Mouse (Mus musculus): ENCODE results near the gene Card14.
"Not testable (repeated sequence)": the region's sequence is repeated elsewhere in the genome, so short reads cannot be mapped to it uniquely, and the experiment has no call there.

The Card14 gene

DNA sequence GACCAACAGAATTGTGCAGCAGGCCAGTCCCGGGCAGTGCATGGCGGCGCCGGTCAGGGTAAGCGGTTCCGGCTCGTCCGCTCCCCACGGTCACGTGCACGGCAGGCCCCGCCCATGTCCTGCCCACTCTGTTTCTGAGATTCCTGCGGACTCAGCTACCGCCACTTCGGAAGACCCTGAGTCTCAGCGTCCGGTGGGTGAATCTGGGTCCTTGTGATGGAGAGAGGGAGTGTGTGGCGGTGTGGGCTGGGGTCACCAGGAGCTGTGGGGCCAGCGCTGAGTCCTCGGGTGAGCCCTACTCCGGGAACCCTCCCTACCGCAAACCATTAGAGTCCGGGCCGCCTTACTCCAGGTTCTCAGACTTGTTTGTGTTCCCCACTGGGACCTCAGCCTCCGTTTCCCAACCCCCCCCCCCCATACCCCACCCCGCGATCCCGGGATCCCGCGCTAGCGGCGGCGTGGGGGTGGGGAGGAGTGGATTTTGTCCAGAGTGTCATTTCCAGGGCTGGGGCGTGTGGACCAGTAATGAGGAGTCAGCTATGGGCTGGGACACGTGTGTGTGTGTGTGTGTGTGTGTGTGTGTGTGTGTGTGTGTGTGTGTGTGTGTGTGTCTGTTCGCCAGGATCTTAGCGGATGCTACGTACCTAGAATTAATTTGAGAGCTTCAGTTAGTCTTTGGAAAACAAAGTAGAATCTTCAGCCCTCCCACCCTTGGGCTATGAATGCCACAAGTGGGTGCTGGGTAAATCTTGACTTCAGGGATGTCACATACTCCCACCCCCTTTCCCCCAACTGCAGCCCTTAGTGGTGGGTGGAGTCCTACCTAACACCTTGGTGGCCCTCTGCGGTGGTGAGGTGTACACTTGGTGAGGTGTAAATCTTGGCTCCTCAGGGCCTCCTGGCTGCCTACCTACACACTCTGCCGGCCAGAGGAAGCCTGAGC is 48.1 kb downstream of the Card14 start, which contains the start of the genes Sgsh and Slc26a11:
TSS of gene Sgsh (minus strand) at position 94 of the 943 bp plus-strand sequence.
TSS of gene Slc26a11 (plus strand) at position 115 of the 943 bp plus-strand sequence.
- DNase-seq (ENCODE audit: low spot score), result peak; percentile 63

DNA sequence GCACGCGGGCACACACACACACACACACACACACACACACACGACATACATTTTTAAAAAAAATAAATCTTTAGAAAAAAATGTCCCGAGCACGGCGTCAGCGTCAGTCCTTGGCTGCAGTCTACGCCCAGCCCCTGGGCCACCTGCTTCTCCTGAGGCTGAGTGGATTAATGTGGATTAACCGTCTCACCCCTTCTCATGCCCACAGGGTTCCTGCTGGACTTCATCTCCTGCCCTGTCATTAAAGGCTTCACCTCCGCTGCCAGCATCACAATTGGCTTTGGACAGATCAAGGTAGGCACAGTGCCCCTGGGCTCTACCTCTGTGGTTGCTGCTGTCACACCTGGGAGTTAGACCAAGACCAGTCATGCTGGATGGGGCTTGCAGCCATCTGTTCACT is 51.5 kb downstream of the Card14 start:
- DNase-seq (ENCODE audit: low spot score), result no peak

DNA sequence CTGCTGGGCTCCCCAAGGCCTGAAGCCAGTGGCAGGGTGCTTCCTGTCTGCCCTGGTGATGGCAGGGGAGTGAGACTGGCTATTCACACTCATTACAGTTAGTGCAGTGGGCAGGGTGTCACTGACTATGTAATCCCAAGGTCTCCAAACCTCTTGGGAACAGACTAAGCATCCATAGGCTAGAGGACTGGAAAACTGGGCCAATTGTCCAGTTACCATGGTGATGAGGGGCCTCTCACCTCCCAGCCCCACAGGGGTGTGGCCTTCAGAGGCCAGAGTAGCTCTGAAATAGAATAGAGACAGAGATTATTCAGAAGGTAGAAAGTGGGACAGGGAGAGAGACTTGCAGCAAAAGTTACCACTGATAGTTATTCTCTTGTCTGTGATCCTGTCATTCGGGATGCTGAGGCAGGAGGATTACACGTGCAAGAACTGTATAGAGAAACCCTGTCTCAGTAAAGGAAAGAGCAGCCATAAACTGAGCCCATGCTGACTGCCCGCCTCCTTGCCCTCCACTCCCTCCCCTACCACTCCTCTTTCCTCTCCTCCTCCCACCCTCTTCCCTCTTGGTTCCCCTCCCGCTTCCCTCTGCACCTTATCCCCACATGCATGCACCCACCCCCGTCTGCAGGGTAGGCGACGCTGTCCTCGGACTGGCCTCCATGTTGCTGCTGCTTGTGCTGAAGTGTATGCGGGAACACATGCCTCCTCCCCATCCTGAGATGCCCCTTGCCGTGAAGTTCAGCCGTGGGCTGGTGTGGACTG is 55.4 kb downstream of the Card14 start:
- DNase-seq (ENCODE audit: low spot score), result no peak

DNA sequence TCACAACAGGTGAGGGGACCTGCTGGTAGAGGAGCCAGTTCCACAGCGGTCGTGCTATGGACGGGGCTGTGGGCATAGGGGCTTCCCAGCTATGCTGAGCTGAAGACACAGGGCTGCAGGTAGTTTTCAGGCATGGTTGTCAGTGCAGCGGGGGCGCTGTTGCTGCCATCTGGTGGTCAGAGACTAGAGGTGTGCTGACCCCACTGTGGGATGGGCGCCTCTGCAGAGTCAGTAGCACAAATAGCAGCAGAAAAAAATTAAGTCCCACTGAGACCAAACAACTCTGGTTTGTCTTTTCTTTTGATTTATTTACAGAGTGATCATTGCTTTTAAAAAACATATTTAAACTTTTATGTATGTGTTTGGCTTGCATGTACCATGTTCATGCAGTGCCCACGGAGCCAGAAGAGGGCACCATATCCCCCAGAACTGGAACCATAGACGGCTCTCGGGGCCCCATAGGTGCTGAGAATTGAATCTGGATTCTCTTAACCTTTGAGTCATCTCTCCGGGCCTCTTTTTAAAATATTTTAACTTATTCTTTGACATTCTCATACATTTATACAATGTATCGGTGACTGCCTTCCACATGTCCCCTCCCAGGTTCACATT is 56.1 kb downstream of the Card14 start:
- peak; percentile 40 for DNase-seq (ENCODE audit: low spot score)

DNA sequence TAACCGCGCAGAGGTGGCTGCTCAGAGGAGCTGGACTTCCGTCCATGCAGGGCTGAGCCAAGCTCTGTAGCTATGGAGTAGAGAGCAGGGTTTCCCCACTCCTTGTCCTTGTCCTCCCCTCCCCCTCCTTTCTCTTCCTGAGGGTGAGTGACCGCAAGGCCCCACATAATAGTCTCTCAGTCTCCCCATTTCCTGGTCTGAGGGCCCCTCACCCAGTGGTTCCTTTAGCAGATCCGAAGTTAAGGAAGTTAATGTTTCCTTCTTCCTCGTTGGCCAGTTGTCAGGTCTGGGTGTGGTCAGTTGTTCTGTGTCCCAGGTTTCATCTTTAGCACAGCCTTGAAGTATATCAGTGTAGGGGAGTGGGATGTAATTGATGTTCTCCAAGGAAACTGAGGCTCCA is 67.9 kb downstream of the Card14 start:
- no peak for DNase-seq (ENCODE audit: low spot score)

DNA sequence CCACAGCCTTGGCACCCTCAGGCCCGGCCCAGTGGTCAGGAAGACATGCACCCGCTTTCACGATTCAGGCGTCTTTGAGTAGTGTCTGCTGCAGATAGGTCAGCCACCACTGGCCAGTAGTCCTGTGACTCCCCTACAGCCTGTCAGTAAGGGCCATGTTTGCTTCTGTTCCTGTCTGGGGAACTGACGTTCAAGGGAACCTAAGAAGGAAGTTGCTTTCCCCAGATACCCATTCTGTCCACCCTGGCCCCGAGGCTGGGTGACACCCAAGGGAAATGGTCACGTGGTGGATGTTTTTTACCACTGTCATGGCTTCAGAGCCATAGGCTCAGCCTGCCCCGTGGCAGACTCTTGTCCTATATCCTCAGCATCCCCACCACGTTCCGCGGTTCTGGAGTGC is 69.8 kb downstream of the Card14 start:
- no peak for DNase-seq (ENCODE audit: low spot score)

DNA sequence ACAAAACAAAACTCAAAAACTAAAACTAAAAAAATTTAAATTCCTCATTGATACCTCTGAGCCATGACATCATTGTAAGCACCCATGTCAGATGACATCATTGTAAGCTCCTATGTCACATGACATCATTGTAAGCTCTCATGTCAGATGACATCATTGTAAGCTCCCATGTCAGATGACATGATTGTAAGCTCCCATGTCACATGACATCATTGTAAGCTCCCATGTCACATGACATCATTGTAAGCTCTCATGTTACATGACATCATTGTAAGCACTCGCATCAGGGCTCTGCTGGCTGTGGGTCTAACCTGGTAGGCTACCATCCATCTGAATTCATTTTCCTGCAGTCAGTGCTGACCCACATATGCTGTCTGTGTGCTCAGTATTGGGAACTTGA is 71.0 kb downstream of the Card14 start:
- DNase-seq (ENCODE audit: low spot score), result no peak

DNA sequence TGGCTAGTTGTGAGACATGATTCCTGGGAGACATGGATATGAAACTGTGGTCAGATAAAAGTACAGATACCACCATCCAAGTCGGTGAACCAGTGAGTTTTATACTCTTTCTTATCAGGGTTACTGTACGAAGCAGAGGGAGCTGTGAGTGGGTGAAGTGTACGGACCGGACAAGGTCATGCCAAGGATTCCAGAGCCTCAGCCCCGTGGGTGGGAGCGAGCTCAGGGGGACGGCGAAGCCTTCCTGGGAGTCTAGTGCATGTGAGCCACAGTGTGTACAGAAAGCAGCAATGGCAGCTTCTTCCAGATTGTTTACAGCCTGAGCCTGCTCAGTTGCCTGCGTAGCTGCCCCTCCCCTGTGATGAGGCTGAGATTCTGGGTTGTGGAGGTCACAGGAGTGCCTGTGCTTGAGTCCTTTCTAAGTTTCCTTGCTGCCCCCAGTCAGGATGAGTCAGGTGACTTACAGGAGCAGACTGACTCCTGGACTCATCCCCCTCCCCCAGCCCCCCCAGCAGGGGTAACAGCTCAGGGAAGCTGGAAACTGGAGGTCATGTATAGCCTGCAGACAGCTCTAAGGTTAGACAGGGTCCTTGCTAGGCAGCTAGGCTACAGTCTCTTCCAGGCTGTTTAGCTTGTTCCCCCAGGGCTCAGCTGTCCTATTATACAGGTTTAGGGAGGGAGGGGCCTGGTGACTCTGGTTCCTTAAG is 74.2 kb downstream of the Card14 start:
- no peak for DNase-seq (ENCODE audit: low spot score)

DNA sequence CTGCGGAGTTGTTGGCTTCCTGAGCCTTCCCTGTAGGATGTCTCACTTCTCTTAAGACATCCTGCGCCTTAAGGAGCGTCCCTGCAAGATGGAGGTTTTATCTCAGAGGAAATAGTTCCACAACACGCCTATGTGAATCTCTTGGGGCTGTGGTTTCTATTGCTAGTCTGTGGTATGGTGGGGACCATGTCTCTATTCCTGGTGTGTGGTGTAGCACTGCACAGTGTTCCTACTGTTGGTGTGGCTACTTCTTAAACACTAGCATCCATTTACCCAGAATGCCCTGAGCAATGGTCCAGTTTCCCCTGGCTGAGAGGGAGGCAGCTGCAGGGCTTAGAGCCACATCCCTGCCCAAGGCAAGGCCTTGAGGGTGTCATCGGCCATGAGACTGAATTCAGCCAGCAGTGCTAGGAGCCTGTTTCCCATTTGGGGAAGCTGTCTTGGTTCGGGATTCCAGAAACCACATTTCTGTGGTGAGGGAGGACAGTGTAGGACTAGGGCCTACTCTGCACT is 74.8 kb downstream of the Card14 start:
- DNase-seq (ENCODE audit: low spot score), result no peak

DNA sequence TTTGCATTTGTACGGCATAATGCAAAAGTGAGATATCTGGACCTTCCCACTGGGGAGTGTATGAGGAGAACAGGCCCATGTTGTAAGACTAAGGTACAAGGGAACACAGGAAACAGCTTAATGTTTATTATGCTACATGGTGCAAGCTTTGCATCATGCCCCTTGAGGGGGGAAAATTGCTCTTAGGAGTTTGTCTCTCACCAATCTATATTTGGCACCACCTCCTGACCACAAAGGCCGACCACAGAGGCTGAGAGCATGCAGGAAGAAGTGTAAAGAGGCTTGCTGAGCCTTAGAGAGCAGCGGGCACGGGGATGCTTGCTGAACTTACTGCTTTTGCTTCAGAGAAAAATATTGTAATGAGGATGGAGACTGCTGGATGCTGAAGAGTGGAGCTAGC is 77.3 kb downstream of the Card14 start:
- no peak for DNase-seq (ENCODE audit: low spot score)

DNA sequence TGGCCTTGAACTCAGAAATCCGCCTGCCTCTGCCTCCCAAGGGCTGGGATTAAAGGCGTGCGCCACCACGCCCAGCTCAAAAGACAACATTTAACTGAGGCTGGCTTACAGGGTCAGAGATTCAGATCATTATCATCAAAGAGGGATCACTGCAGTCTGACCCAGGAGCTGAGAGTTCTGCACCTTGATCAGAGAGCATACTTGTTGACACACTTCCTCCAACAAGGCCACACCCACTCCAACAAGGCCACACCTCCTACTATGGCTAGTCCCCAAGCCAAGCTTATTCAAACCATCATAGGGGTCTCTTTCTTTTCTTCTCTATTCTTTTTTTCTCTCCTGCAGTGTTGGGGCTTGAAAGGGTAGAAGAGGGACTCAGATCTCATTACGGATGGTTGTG is 78.7 kb downstream of the Card14 start:
- no peak for DNase-seq (ENCODE audit: low spot score)

DNA sequence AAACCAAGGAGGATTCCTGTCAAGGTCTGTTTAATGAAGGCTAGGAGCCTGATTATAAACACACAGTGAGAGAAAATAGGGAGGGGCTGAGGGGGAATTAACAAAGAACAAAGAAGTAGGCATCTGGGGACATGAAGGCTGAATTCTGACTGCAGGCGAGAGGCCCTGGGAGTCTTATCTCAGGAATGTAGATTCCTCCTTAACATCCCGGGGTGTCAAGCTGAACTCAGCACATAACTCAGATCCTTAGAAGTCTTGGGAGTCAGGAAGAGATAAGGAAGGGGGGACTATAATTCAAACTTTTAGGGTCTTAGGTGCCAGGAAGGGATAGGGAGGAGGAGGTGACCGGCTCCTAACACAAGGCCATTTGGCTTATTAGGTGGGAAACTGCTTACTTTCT is 79.7 kb downstream of the Card14 start:
- not testable (repeated sequence) for DNase-seq (ENCODE audit: low spot score)

DNA sequence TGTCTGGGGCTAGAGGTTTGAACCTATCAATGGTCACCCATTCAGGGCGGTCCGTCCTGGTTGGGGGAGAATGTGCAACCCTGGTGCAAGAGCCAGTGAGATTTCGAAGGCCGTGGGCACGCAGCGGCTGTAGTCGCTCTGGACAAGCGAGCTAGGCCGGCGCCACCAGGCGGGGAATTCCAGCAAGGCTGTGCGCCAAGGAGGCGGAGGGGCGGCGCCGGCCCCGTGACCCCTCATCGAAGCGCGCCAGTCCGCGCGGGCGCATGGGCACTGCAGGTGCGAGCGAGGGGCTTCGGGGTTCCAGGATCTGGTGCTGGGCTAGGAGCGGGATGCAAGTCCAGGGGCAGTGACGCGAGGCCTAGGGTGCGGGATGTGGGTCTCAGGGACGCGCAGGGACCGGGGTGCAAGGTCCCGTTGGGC is 82.3 kb downstream of the Card14 start:
- DNase-seq (ENCODE audit: low spot score), result peak; percentile 70

DNA sequence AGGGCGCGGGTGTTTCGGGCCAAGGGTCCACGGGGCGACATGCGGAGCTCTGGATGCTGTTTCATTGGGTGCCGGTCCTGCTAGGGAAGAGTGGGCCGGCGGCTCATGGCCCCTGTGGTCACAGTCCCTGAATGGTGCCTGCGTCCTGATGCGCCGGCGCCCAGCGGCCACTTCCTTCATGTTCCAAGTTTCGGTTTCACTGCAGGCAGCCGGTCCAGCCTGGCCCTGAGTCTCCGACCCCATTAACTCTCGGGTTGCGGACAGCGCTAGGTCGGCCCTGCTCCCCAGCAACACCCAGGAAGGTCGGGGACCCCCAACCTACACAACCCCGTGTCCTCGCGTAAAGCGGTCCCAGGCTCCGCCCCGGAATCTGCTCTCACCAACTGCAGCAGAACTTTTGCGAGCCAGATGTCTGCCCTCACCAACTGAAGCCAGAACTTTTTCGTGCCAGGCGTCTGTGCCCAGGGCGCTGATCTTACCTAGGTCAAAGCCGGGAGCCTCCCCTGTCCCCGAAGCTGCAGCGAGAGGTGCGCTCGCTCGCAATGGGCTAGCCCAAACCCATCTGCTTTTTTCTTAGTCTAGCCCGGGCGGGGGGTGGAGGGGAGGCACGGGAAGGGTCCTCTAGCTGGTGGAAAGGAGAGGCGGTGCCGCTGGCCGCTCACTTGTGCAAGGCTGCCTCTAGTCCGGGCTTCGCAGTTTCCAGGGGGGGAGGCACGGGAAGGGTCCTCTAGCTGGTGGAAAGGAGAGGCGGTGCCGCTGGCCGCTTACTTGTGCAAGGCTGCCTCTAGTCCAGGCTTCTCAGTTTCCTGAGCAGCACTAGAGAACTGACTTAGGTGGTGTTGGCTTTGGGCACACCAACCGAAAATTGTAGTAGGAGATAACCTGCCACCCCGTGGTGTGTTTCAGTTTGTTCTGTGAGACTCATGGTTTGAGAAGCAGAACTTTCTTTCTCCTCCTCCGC is 83.0 kb downstream of the Card14 start:
- peak; percentile 70 for DNase-seq (ENCODE audit: low spot score)

DNA sequence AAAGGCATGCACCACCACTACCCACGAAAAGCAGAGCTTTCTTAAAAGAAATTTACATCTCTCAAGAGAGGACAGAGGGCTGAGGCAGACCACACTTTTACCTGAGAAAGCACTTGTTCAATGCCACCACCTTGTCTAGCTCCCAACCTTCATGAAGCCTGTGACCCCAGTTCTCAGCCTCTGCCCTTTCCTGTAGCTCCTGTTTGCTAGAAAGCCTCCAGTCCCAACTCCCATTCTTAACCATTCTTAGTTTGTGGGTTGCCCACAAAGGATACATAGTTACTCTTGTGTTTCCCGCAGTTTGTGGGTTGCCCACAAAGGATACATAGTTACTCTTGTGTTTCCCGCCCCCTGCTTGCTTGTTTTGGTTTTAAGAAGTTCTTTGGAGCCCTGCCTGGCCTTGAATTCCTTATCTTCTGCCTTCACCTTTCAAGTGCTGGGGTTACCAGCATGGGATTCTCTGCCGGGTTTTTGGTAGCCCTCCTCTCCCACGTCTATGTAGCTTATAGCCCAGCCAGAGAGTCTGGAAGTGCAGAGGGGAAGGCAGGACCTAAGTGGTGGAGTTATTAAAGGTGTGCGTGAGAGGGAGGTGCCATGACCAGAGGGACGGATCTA is 83.9 kb downstream of the Card14 start:
- no peak for DNase-seq (ENCODE audit: low spot score)

DNA sequence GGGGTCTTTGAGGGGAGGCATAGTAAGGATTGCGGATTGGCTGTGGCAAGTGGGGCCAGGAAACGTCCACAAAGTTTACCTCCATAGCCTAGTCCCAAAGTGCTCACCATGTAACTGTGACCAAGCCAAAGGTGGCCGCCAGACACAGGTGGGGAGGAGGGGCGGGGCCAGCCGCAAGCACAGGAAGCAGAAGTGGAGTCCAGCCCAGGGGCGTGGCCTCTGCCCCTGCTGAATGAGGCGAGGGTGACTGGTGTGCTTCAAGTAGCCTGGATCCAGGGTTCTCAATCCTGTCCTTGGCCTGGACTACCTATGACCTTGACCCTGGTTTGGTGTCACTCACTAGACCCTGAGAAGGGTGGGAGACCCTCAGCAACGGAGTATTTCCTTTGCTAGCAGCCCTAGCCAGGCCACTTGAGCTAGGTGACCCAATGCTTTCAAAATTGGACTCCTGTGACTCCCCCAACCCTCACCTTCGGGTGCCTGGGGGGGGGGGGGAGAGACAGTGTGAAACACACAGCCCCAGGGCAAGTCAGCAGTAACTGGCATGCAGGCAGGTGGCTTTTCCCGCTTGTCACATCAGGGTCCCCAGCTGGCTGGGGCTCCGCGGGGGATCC is 84.5 kb downstream of the Card14 start:
- DNase-seq (ENCODE audit: low spot score), result no peak

DNA sequence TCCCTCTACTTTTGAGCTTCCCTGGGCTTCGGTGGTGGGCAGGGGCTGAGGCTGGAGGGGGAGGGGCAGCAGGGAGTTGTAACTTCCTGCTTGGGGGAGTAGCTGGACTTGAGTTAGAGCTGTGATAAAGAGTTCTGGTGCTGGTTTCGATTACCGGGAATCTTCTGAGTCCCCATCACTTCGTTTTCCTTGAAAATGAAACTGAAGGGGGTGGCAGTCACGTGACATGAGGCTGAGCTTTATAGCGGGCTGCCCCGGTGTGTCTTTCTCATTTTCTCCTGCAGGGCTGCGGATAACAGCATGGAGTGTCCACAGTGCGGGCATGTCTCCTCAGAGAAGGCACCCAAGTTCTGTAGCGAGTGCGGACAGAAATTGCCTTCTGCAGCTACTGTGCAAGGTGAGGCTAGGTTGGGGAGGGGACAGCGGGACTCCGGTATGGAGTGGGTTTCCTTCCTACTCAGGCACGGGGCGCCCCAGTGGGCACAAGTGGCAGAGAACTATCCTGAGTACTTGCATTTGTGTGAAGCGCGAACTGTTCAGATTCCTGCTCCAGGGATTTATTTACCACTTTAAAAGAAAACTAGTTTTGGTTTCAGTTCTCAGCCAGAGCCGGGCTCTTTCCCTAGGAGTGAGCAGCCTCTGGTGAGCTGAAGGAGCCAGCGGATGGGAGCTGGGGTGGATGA is 85.4 kb downstream of the Card14 start, which contains the start of gene Rnf213:
TSS of gene Rnf213 (plus strand) at position 301 of the 683 bp plus-strand sequence.
- peak; percentile 49 for DNase-seq (ENCODE audit: low spot score)

DNA sequence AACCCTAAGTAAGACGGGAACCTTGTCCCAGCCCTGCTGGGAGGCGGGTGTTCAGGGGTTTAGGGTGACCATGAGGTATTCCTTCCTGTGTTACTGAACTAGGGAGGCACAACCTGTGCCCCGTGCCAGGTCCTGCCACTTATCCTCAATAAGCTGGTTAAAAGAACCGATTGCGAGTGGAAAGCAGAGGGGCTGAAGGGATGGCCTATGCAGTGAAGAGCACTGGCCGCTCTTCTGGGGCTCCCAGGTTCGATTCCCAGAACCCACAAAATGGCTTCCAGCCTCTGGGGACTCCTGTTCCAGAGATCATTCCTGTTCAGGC is 85.9 kb downstream of the Card14 start:
- peak; percentile 10 for DNase-seq (ENCODE audit: low spot score)

DNA sequence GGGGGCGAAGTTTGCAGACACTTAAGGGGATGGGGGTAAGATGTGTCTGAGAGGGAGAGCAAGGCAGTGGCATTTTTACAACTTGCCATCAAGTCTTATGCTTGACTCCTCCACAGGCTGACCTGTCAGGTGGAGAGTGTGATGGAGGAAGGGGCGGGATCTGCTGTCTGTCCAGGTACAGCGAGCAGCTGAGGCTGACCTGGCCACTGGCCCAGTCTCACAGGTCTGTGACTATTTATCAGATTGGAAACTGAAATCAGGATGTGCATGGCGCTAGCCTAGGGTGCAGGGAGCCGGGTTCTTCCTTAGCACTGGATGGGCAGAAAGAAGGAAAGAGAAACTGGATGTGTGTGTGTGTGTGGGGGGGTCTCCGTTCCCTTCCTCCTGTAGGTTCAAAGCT is 86.6 kb downstream of the Card14 start:
- no peak for DNase-seq (ENCODE audit: low spot score)
